11 mouse cellular contexts compared by ENCODE assay signal in the genomic region with DNA sequence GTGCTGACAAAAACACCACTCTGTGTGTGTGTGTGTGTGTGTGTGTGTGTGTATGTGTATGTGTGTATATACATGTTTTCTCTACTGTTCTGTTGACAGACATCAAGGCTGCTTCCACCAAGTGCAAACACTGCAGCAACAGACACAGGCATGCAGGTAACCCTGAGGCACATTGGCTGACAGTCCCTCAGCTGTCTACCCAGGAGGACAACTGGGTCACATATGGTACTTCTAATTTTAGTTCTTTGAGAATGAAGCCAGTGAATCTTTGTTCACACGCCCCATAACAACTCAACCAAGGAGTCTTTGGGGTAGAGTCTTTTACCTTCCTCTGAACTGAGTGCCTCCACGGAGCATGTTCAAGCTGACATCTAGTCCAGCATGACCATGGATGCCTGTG.
"Had no signal": no experiment of that assay in that cellular context is flagged by ENCODE, and none has a peak within 500 bp of the region (broad histone marks: within the 10 kb centered on the region; RNA-seq: fewer than 3 reads in every experiment).

No protein-coding gene starts in this region.

- H3K4me3 ChIP-seq: limb, embryonic 15.5 days; liver, embryonic 13.5 days; lung, embryonic 15.5 days; midbrain, embryonic 12.5 days; stomach, embryonic 15.5 days had no signal

- H3K9me3 ChIP-seq: limb, embryonic 15.5 days; liver, embryonic 13.5 days; lung, embryonic 15.5 days; stomach, embryonic 15.5 days had no signal

- H3K36me3 ChIP-seq: limb, embryonic 15.5 days; liver, embryonic 13.5 days; lung, embryonic 15.5 days; midbrain, embryonic 12.5 days; stomach, embryonic 15.5 days had no signal

- H3K27me3 ChIP-seq: limb, embryonic 15.5 days; liver, embryonic 13.5 days; lung, embryonic 15.5 days; midbrain, embryonic 12.5 days; stomach, embryonic 15.5 days had no signal

- ATAC-seq: liver, postnatal 0 days; midbrain, embryonic 16.5 days had no signal

- H3K27ac ChIP-seq: limb, embryonic 15.5 days; liver, embryonic 13.5 days; lung, embryonic 15.5 days; midbrain, embryonic 12.5 days; stomach, embryonic 15.5 days had no signal

- H3K4me1 ChIP-seq: limb, embryonic 15.5 days; liver, embryonic 13.5 days; lung, embryonic 15.5 days; midbrain, embryonic 12.5 days; stomach, embryonic 15.5 days had no signal

- H3K4me2 ChIP-seq: limb, embryonic 15.5 days; liver, embryonic 13.5 days; lung, embryonic 15.5 days; midbrain, embryonic 12.5 days; stomach, embryonic 15.5 days had no signal

- H3K9ac ChIP-seq: limb, embryonic 15.5 days; liver, embryonic 13.5 days; liver, postnatal 0 days; lung, embryonic 15.5 days; midbrain, embryonic 12.5 days; stomach, embryonic 15.5 days had no signal

- DNase-seq: kidney, postnatal 10 days; liver, embryonic 13.5 days; liver, postnatal 0 days; right cerebral cortex, postnatal 14 days; thymus, adult 2 months; thymus, postnatal 25 days had no signal
